Mouse (Mus musculus) CD8-positive naive resting alpha-beta T cell, adult 2 months (primary cell): ENCODE results near the gene Naa11.

Experiments used
- DNase-seq, 2 experiments: peaks; one replicate each; pipeline ENCODE4 v3.0.0; 2022; ENCODE audit warnings: low read depth in 2 of 2, low spot score in 2 of 2

Naa11 gene

GRCm38 (mm10) chr5:97345732-97346253 lies 46.4 kb downstream of the Naa11 start:
- DNase-seq: no peak

GRCm38 (mm10) chr5:97345129-97345528 lies 47.0 kb downstream of the Naa11 start:
- no peak for DNase-seq

DNA sequence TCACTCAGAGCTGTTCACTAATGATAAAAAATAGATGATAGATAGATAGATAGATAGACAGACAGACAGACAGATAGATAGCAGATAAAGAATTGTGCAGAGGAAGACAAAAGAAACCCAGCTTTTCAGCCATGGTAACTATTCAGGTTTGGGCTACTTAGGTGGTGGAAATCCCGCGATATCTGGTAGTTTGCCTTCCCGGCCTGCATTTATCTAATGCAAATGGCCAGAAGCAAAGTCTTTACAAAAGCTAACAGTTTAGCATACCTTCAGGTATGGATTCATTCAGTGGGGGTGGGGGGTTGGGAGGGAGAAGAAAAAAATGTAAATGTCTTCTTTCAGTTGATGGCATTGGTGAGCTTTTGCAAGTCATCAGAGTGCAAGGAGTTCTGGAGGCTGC lies 48.0 kb downstream of the Naa11 start:
- DNase-seq: no peak

GRCm38 (mm10) chr5:97334794-97335193 lies 57.4 kb downstream of the Naa11 start:
- no peak for DNase-seq
